Mouse (Mus musculus): ENCODE data around the gene Slc11a2.

- TF ChIP-seq CTCF (IDR thresholded peaks at IDR 0.05; ENCODE audit: insufficient read depth, low read depth, low read length) (no peak), POLR2A (IDR thresholded peaks at IDR 0.05; ENCODE audit: insufficient read depth, low read depth, low read length) (no peak)
Observed at GRCm38 (mm10) chr15:100424396-100425122, at the start of gene Slc11a2.

Data from olfactory bulb, adult 2 months (tissue).